Mouse (Mus musculus) liver, adult 2 months (tissue): ENCODE data around the gene Hes3.

Experiments used
- CTCF ChIP-seq: fragments of 200-500 bp; IDR thresholded peaks from 2 replicates; pipeline ENCODE4 v1.5.1; 2011; ENCODE audit warnings: low read depth, low read length, control low read depth
- POLR2A ChIP-seq: fragments of 200-500 bp; IDR thresholded peaks from 2 replicates; pipeline ENCODE4 v1.6.1; 2011; ENCODE audit warnings: low read length, control low read depth; ENCODE audit not compliant: insufficient read depth; ENCODE audit errors: extremely low read depth

DNA sequence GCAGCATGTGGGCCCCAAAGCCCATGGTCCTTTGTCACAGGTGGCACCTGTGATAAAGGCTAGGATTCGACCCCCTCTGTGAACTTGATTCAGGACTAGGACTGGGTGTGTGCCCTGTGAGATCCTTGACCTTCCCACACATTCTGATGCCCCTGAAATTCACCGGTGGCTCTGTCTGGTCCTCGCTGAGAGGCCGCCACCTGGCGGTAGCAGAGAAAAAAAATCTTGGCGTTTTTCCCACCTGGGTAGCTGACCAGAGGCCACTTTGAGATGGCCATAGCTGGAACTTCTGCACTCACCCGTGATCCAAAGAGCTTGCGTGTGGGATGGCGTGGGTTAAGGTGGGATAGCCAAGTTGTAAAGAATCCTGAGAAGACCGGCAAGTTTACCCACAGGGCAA is 6.0 kb downstream of the Hes3 start:
- TF ChIP-seq POLR2A (no peak), CTCF (peak; percentile 80)
